In the genomic region with DNA sequence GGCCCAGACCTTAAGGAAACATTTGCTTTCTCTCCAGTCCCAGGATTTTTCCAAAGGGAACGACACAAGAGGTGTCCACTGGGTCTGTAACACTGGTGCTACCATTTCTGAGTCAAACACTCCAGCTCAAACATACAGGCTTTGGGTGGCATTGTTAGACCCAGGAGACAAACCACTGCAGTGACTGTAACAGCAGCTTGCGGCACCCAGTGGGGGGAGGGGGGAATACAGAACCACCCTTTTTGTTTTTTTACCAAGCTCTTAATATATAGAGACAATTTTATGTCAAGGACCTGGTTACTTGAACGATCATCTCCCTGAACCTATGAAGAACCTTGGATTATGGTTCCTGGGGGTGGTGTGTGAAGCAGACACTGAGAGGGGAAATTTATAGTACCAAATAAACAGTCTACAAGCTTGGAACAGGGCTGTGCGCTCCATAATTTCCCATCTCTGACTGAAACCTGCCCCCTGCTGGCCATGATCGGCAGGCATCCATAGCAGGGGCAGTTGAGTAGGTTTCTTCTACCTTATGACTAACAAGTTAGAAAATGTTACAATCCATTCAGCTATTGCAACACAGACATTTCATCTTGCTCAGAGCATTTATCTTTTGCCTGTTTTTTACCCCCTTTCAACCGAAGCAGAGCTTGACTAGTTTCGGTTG, we compare ENCODE assay signal across 8 mouse cellular contexts. TPM values are rescaled to one million over a fixed set of nuclear protein-coding genes. Genes with fewer than 3 reads are reported as not detected.
DNase-seq lines count a peak whose midpoint lies in the region; ATAC-seq lines count a peak whose summit lies in the region.

No protein-coding gene starts in this region.

- H3K4me2 ChIP-seq in embryonic facial prominence, embryonic 11.5 days (ENCODE audit: low read depth, low read length) = no peak overlapping the region
- H3K4me2 ChIP-seq in midbrain, embryonic 16.5 days (ENCODE audit: low read length) = no peak overlapping the region; the same call in 1 of the 2 replicates

- 53% methylated on average over 7 of the region's 7 CpGs for WGBS in embryonic facial prominence, embryonic 11.5 days
- WGBS in limb, embryonic 10.5 days = 49% methylated on average over 7 of the region's 7 CpGs
- WGBS in midbrain, embryonic 16.5 days = 42% methylated on average over 7 of the region's 7 CpGs

- no peak overlapping the region for H3K9ac ChIP-seq in embryonic facial prominence, embryonic 11.5 days (replicated peaks; ENCODE audit: low read length)
- H3K9ac ChIP-seq in midbrain, embryonic 16.5 days (ENCODE audit: low read depth, low read length) = no peak overlapping the region

- ATAC-seq in embryonic facial prominence, embryonic 11.5 days (replicated peaks; ENCODE audit: insufficient number of reproducible peaks, low FRiP score, low TSS enrichment, low read depth) = no peak
- ATAC-seq in midbrain, embryonic 16.5 days = peak; percentile 43; the same call in 1 of the 2 replicates

- no peaks in the 10 kb centered on the region; the same call in 1 of the 2 replicates for H3K4me1 ChIP-seq in embryonic facial prominence, embryonic 11.5 days (ENCODE audit: control insufficient read depth, insufficient read depth, low read length)
- peaks cover 40% of the 10 kb centered on the region for H3K4me1 ChIP-seq in limb, embryonic 10.5 days
- peaks cover 34% of the 10 kb centered on the region for H3K4me1 ChIP-seq in midbrain, embryonic 16.5 days (ENCODE audit: control insufficient read depth, insufficient read depth, low read length)

- no peaks in the 10 kb centered on the region for H3K27me3 ChIP-seq in embryonic facial prominence, embryonic 11.5 days (ENCODE audit: control insufficient read depth, insufficient read depth, low read length)
- H3K27me3 ChIP-seq in limb, embryonic 10.5 days (ENCODE audit: low read depth, poor library complexity, severe bottlenecking) = no peaks in the 10 kb centered on the region
- no peaks in the 10 kb centered on the region for H3K27me3 ChIP-seq in midbrain, embryonic 16.5 days (ENCODE audit: control insufficient read depth, insufficient read depth, low read depth, low read length)

- no peaks in the 10 kb centered on the region for H3K36me3 ChIP-seq in embryonic facial prominence, embryonic 11.5 days (replicated peaks; ENCODE audit: control insufficient read depth, insufficient read depth, low read depth, low read length)
- H3K36me3 ChIP-seq in limb, embryonic 10.5 days = no peaks in the 10 kb centered on the region
- H3K36me3 ChIP-seq in midbrain, embryonic 16.5 days (ENCODE audit: control insufficient read depth, insufficient read depth, low read length) = no peaks in the 10 kb centered on the region

- no peak overlapping the region for H3K4me3 ChIP-seq in embryonic facial prominence, embryonic 11.5 days (ENCODE audit: low read depth, low read length)
- no peak overlapping the region for H3K4me3 ChIP-seq in limb, embryonic 10.5 days
- H3K4me3 ChIP-seq in midbrain, embryonic 16.5 days (ENCODE audit: low read depth, low read length) = no peak overlapping the region

- DNase-seq in 3T3-L1 (ENCODE audit: low read depth, low spot score) = peak; percentile 98
- DNase-seq in adrenal gland, postnatal 14 days = peak; percentile 94
- DNase-seq in embryonic facial prominence, embryonic 11.5 days (ENCODE audit: low spot score) = peak; percentile 82
- peak; percentile 97 for DNase-seq in heart, adult 11 months
- peak; percentile 89 for DNase-seq in kidney, adult 18-20 months
- DNase-seq in limb, embryonic 10.5 days (ENCODE audit: low spot score) = peak; percentile 87
- peak; percentile 63 to 82 for DNase-seq in spleen, postnatal 4 days (ENCODE audit: low spot score in 2 of 2)

- no peak overlapping the region for H3K27ac ChIP-seq in embryonic facial prominence, embryonic 11.5 days (replicated peaks; ENCODE audit: low read depth, low read length)
- H3K27ac ChIP-seq in limb, embryonic 10.5 days = no peak overlapping the region
- peak overlapping the region; percentile 88 for H3K27ac ChIP-seq in midbrain, embryonic 16.5 days (ENCODE audit: low read length)

- H3K9me3 ChIP-seq in embryonic facial prominence, embryonic 11.5 days (replicated peaks; ENCODE audit: control insufficient read depth, low read length) = no peaks in the 10 kb centered on the region
- no peaks in the 10 kb centered on the region for H3K9me3 ChIP-seq in limb, embryonic 10.5 days (replicated peaks)
- H3K9me3 ChIP-seq in midbrain, embryonic 16.5 days (replicated peaks; ENCODE audit: control insufficient read depth, low read length, poor library complexity, severe bottlenecking) = no peaks in the 10 kb centered on the region

RNA-seq across cellular contexts. Expression of a gene that starts 28.2 kb away (rescaled TPM):
- 181 and 184 TPM in 2 replicates for total RNA-seq in adrenal gland, postnatal 14 days (2021)
- polyA plus RNA-seq in embryonic facial prominence, embryonic 11.5 days (2014; fragmentation: Nextera tagmentation; extraction: Ambion mirVana) = 56.3 and 59.0 TPM in 2 replicates
- polyA plus RNA-seq in limb, embryonic 10.5 days (2016; fragmentation: Nextera tagmentation; extraction: Ambion mirVana) = 40.4 and 46.7 TPM in 2 replicates
- polyA plus RNA-seq in midbrain, embryonic 16.5 days (2015; fragmentation: Nextera tagmentation; extraction: Ambion mirVana) = 49.1 and 51.7 TPM in 2 replicates
